Mouse (Mus musculus) kidney, adult 2 months (tissue): ENCODE data around the gene Grin2b. TPM values are rescaled to one million over a fixed set of nuclear protein-coding genes. Genes with fewer than 3 reads are reported as not detected.

Experiments
- DNase-seq: peaks from one replicate; pipeline ENCODE4 v3.0.0; 2021
- H3K27ac ChIP-seq: fragments of 200-500 bp; 2 replicates; pipeline ENCODE4 v1.5.1; 2012; ENCODE audit warnings: low read depth, low read length, control low read depth, inconsistent platforms; ENCODE audit not compliant: insufficient read depth
- H3K27me3 ChIP-seq: fragments of 200-500 bp; replicated peaks from 2 replicates; pipeline ENCODE4 v1.6.1; 2012; ENCODE audit warnings: mild to moderate bottlenecking, moderate library complexity, low read length, inconsistent platforms; ENCODE audit not compliant: control insufficient read depth, insufficient read depth
- H3K36me3 ChIP-seq: fragments of 200-500 bp; 2 replicates; pipeline ENCODE4 v1.6.1; 2012; ENCODE audit warnings: mild to moderate bottlenecking, moderate library complexity, low read length, inconsistent platforms; ENCODE audit not compliant: control insufficient read depth, insufficient read depth
- H3K4me1 ChIP-seq: fragments of 200-500 bp; 2 replicates; pipeline ENCODE4 v1.6.1; 2011; ENCODE audit warnings: low read length; ENCODE audit not compliant: control insufficient read depth, insufficient read depth
- H3K4me3 ChIP-seq: fragments of 200-500 bp; 2 replicates; pipeline ENCODE4 v1.5.1; 2011; ENCODE audit warnings: mild to moderate bottlenecking, low read depth, low read length, control low read depth; ENCODE audit not compliant: insufficient read depth
- CTCF ChIP-seq: fragments of 200-500 bp; conservative IDR thresholded peaks from 2 replicates; pipeline ENCODE4 v1.5.1; 2011; ENCODE audit warnings: low read depth, mild to moderate bottlenecking, control low read depth, low read length, moderate library complexity, mixed read lengths; ENCODE audit not compliant: insufficient read depth, insufficient read length
- POLR2A ChIP-seq: fragments of 200-500 bp; IDR thresholded peaks from one replicate; pipeline ENCODE4 v1.6.1; 2011; ENCODE audit warnings: low read depth, low read length, control low read depth
- WGBS: fragments of 180-500 bp; shearing (Covaris S2); methylation state at CpG from one replicate; pipeline ENCODE4 v1.1.7; 2018; 5-methylcytosine and 5-hydroxymethylcytosine counted together
- polyA plus RNA-seq: library from polyadenylated mRNA; depleted of rRNA; stranded (reverse); fragments of >200 nt; gene quantifications from 2 replicates; pipeline ENCODE4 v1.2.3, GENCODE M21; 2012; rRNA removed

The Grin2b gene
- polyA plus RNA-seq: not detected in 2 replicates

- TF ChIP-seq CTCF (no peak), POLR2A (no peak)
- H3K4me3 ChIP-seq: no peak within 1 kb of the TSS
- H3K4me1 ChIP-seq: no peaks in the 10 kb centered on the region
- DNase-seq: no peak
- H3K27me3 ChIP-seq: no peaks in the 10 kb centered on the region
- 4% methylated on average over 25 of the region's 30 CpGs for WGBS
- no peaks in the 10 kb centered on the region for H3K36me3 ChIP-seq
- H3K27ac ChIP-seq: no peak within 1 kb of the TSS
Observed at GRCm38 (mm10) chr6:136173191-136173896, at the start of gene Grin2b. Grin2b (minus strand) TSS chr6:136173511.

DNA sequence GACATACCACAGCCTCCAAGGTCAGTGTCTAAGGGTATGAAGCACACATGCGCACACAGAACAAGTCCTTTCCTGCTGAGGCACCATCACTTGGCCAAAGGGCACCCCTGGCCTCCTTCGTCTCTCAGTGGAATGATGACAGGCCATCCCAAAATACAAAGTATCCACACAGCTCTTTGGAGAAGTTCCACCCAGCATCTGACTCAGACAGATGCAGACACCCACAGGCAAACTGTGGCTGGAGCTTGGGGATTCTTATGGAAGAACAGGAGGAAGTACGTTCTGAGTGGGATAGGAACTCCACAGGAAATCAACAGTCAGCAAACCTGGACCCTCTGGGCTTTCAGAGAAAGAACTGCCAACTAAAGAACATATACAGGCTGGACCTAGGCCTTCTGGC lies 48.6 kb upstream of the Grin2b start:
- TF ChIP-seq CTCF (no peak), POLR2A (no peak)
- Histone ChIP-seq H3K4me3 (no peak overlapping the region), H3K36me3 (no peaks in the 10 kb centered on the region), H3K27me3 (no peaks in the 10 kb centered on the region), H3K27ac (no peak overlapping the region), H3K4me1 (no peaks in the 10 kb centered on the region)
- DNase-seq: no peak
- 82% methylated on average over 3 of the region's 3 CpGs for WGBS

DNA sequence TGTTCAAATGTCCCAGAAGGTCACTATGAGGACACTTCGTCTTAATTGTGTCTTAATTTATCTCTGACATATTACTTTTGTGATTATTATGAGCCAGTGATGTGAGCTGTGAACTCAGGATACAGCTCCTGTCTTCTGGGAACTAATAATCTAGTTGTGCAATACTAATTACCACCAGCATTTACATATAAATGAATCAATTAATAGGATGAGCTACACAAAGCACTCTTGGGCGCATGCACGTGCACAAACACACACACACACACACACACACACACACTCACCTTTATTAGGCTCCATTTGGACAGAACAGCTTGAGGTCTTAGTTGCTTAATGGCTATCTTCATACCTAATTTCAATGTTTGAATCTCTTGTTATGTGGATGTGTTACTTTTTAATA lies 37.1 kb upstream of the Grin2b start:
- Histone ChIP-seq H3K4me3 (no peak overlapping the region), H3K27me3 (no peaks in the 10 kb centered on the region), H3K4me1 (no peaks in the 10 kb centered on the region), H3K27ac (no peak overlapping the region), H3K36me3 (no peaks in the 10 kb centered on the region)
- no peak for DNase-seq
- 85% methylated on average over 3 of the region's 3 CpGs for WGBS
- TF ChIP-seq POLR2A (no peak), CTCF (no peak)

DNA sequence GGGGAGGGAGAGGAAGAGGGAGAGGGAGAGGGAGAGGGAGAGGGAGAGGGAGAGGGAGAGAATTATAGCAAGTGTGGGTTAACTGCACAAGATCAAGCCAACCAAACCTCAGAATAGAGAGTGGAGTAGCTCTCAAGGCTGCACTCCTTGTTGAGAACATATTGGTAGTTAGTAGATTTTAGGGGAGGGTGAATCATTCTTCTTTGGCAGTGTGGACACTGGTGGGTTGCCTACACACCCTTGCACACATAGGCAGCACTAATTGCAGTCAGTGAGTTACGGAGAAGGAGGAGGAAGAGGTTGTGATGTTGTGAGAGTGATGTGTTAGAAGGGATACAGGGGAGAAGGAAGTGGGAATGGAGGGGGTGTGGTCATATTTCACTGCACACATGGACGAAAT lies 26.5 kb upstream of the Grin2b start:
- Histone ChIP-seq H3K4me3 (no peak overlapping the region), H3K4me1 (no peaks in the 10 kb centered on the region), H3K27ac (no peak overlapping the region), H3K27me3 (no peaks in the 10 kb centered on the region), H3K36me3 (no peaks in the 10 kb centered on the region)
- WGBS: 83% methylated on average over 2 of the region's 2 CpGs
- TF ChIP-seq CTCF (no peak), POLR2A (no peak)
- no peak for DNase-seq

- 79% methylated on average over 5 of the region's 5 CpGs for WGBS
Observed at GRCm38 (mm10) chr6:136194616-136195015, 21.3 kb upstream of the Grin2b start.

DNA sequence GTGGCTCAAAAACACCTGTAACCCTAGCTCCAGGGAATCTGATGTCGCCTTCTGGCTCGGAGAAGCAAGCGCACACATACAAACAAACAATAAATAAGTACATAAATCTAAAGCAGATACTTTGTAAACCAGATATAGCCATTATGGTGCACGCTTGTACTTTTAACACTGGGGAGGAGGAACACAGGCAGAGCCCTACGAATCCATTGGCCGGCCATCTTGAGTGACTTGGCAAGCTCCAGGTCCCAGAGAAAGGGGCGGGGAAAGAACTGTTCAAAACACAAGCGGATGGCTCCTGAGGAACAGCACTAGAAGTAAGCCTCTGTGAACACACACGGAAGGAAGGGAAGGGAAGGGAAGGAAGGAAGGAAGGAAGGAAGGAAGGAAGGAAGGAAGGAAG lies 4.8 kb upstream of the Grin2b start:
- DNase-seq: no peak
- H3K36me3 ChIP-seq: no peaks in the 10 kb centered on the region
- no peak for TF ChIP-seq CTCF
- no peak for TF ChIP-seq POLR2A
- 86% methylated on average over 9 of the region's 9 CpGs for WGBS
- H3K27ac ChIP-seq: no peak overlapping the region
- H3K4me3 ChIP-seq: no peak overlapping the region
- no peaks in the 10 kb centered on the region for H3K27me3 ChIP-seq
- H3K4me1 ChIP-seq: no peaks in the 10 kb centered on the region

More at GRCm38 (mm10) chr6:136194616-136195015, 21.3 kb upstream of the Grin2b start:
- Histone ChIP-seq H3K36me3 (no peaks in the 10 kb centered on the region), H3K4me3 (no peak overlapping the region), H3K27me3 (no peaks in the 10 kb centered on the region), H3K27ac (no peak overlapping the region), H3K4me1 (no peaks in the 10 kb centered on the region)
- no peak for TF ChIP-seq POLR2A
- no peak for TF ChIP-seq CTCF
- no peak for DNase-seq

GRCm38 (mm10) chr6:136172801-136173190 lies 515 bp downstream of the Grin2b start:
- no peak for TF ChIP-seq CTCF
- WGBS: 1% methylated on average over 15 of the region's 15 CpGs
- H3K27me3 ChIP-seq: no peaks in the 10 kb centered on the region
- no peak for DNase-seq
- no peak overlapping the region for H3K4me3 ChIP-seq
- no peak overlapping the region for H3K27ac ChIP-seq
- no peaks in the 10 kb centered on the region for H3K4me1 ChIP-seq
- H3K36me3 ChIP-seq: no peaks in the 10 kb centered on the region
